Mouse (Mus musculus) testis, adult 2 months (tissue): ENCODE results near the gene Me3.

Experiments
- CTCF ChIP-seq: fragments of 200-500 bp; IDR thresholded peaks from 2 replicates; pipeline ENCODE4 v1.5.1; 2012; ENCODE audit warnings: low read depth, mild to moderate bottlenecking, inconsistent platforms, low read length, moderate library complexity; ENCODE audit not compliant: control insufficient read depth, insufficient read depth, insufficient replicate concordance
- POLR2A ChIP-seq: fragments of 200-500 bp; IDR thresholded peaks from 2 replicates; pipeline ENCODE4 v1.6.1; 2012; ENCODE audit warnings: low read depth, mild to moderate bottlenecking, inconsistent platforms, low read length, moderate library complexity; ENCODE audit not compliant: control insufficient read depth

GRCm38 (mm10) chr7:89835566-89835965 lies 203.4 kb downstream of the Me3 start:
- no peak for TF ChIP-seq CTCF
- no peak for TF ChIP-seq POLR2A
